Mouse (Mus musculus) c-Kit-positive CD71-positive TER-119-positive erythroid progenitor cells, embryonic 14.5 days (primary cell): ENCODE results near the gene Olfr524.

Experiments
- DNase-seq: peaks from one replicate; pipeline ENCODE4 v3.0.0-alpha.2; 2013; ENCODE audit warnings: low spot score

The Olfr524 gene

DNA sequence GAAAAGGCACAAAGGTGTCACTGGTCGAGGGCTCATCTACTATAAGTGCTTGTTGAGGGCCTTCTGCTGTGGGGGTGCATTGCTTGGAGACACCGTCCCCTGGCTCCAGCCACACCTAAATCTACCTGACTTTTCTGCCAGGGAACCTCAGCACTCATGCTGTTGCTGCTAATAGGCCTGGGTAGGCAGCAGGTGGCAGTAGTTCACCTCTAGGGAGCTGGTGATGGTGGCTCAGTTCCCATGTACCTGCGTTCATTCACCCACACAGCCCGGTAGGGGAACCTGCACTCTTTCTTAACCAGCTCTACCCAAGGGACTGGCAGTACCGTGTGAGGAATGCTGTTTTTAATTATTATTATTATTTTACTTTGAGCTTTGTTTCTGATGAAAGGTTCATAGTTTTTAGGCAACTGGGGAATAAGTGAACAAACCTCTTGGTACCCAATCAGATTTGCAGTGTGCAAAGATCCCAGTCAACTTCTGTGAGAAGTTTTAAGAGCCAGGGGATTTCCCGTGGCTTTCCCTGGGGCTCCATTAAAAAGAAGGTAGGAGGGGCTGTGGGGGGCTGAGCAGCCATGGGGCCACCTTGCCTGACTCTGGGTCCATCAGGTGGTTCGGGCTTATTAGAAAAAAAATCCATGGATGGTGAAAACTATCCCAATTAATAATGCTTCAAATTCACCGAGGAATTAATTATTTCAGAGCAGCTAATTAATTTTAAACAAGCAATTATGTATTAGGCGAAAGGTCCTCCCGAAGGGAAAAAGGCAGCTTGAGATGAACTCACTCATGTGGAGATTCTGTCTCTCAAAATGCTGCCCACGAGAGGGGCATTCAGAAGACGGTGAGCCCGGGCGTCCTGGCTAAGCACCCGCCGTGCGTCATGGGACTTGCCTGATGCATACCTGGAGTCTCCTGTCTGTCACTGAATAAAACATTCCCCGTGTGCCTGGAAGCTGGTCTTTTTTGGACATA, 18.8 kb downstream of the Olfr524 start:
- no peak for DNase-seq

DNA sequence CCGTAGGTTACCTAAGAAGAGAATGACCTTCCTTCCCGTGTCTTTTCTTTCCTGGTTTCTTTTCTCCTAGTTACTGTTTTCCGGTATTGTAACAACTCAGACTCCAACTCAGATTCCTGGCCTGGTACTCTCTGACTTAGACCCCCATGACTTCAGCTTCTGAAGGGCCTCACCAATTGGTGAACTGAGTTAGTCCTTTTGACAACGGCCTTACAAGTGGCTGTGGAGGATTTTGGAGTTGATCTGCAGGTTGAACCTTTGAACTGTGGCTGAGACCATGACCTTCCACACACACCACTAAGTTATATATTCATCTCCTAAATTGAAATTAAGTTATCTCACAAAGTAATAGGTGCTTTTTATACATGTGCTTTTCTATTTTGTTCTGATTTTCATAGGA, 21.6 kb downstream of the Olfr524 start:
- DNase-seq = no peak

DNA sequence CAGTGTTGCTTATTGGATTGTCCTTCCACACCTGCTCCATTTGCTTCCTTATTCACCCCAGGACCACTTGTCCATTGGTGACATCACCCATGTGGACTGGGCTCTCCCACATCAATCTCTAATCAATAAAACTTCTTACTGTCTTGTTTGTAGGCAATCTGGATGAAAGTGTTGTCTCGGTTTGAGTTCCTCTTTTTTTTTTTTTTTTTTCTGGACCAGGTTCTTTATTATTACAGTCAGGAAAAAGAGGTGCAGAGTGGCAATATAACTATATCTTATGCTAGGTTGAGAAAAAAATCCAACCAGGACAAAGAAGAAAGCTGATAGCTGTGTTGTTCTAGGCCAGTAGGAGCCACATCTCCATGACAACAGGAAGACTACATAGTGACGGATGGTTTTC, 25.1 kb downstream of the Olfr524 start:
- no peak for DNase-seq

DNA sequence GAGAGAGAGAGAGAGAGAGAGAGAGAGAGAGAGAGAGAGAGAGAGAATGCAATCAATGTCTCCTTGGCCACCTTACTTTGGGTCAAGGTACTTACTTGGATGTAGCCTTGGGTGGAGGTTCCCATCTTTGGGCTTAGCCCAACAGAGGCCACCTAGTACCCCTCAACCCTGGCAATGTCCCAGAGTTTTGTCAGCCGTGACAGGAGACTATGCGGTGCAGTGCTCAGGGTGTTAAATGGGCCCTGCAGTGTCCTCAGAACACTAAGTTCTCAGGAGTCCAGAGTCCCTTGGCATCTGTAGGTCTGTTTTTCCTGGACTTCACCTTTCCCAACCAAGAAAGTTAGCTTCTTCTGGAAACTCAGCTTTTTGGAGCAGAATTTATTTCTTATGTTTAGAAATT, 26.6 kb downstream of the Olfr524 start:
- no peak for DNase-seq

DNA sequence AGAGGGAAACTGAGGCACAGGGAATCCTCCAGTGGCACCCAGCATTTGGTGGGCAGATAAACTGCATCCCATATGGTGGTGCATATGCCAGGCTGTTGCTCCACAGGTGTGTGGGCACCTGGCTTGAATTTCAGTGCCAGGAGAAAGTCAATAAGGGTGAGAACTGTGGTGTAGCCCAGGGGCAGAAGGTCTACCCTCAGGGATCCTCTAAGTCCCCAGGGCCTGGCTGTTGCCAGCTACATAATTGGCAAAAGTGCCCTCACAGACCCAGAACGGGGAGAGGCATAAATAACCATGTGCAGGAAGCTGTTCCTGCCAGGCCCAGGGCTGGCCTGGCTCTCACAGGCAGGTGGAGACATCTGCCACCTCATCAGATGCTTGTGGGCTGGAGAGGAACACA, 32.8 kb downstream of the Olfr524 start, which contains the start of gene Olfr523:
Gene Olfr523, plus strand, starts transcription at position 282 of the 400 bp plus-strand sequence.
- no peak for DNase-seq

DNA sequence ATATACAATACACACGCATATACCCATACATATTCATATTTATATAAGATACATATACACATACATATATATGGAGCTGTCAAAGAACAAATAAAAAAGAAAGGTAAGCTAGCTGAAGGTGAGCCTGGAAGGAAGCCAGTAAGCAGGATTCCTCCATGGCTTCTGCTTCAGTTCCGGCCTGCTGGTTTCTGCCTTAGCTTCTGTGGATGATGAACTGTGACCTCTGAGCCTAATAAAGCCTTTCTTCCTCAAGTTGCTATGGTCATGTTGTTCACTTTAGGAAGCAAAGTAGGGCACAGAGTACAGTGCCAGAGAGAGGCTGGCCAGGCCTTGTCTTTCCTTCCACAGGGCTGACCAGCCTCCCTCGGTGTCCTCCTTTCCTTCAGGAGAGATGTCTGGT, 34.9 kb downstream of the Olfr524 start:
- DNase-seq = no peak

DNA sequence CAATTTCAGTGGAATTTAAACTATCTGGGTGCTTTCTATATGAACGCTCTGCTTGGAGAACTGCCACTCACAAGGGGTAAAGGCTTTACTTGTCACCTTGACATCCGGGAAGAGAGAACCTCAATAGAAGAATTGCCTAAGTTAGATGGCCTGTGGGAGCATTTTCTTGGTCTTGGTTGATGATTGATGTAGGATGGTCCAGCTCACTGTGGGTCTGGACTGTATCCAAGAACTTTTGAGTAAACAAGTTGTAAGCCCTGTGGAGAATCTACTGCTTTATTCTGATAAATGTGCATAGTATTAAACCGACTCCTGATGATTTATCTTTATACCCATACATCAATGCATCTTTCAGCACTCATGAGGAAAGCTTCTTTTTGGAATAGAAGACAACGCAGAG, 36.4 kb downstream of the Olfr524 start:
- DNase-seq = no peak

DNA sequence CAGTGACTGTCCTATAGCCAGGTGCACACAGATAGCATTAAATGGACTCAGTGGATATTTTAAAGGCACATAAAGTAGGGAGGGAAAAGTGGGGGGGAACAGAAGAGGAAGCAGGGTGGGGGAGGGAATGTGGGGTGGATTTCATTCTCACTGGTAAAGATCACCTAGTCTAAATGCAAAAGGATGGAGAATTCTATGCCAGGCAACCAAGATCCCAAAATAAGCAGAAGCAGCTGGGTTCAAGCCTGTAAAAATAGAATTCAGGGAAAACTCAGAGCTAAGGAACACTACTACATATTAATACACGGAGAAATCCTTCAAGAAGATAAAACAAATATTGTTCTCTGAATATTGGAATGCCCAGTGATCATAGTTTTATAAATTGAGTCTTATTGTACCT, 37.8 kb downstream of the Olfr524 start:
- no peak for DNase-seq

DNA sequence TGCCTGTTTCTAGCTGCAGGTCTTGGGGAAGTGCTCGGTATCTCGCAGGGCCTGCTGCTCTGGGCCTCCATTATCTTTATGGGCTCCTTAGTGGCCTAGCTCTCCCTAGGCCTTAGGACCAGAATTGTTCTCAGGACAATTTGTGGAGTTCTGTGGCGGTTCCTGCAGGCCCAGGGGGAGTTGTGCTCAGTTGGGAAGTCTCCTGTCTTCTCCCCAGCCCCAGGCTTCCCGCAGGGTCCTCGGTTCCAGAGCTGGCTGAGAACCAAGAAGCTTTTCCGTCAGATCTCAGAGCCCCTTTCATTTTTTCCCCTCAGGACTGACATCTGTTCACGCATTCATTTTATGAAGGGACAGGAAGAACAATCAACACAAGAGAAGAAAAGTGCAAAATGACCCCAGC, 41.1 kb downstream of the Olfr524 start, which contains the start of gene Olfr522:
Gene Olfr522, minus strand, starts transcription at position 101 of the 400 bp plus-strand sequence.
- DNase-seq = no peak

DNA sequence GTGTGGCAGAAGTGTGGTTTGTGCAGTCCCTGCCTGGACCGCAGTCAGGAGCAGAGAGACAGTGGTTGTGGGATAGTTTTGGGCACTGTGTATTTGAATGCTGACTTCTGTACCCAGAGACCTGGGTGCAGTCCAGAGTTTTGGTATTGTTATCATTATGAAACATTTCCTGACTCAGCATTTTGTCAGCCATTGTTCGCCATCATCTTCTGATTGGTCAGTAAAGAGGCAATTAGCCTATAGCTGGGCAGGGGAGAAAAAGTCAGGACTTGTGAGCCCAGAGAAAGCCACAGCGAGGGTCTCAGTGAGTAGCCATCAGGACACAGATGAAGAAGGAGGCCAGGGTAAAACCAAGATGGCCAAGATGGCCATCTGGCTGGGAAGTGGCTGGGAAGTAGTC, 45.4 kb downstream of the Olfr524 start:
- no peak for DNase-seq

DNA sequence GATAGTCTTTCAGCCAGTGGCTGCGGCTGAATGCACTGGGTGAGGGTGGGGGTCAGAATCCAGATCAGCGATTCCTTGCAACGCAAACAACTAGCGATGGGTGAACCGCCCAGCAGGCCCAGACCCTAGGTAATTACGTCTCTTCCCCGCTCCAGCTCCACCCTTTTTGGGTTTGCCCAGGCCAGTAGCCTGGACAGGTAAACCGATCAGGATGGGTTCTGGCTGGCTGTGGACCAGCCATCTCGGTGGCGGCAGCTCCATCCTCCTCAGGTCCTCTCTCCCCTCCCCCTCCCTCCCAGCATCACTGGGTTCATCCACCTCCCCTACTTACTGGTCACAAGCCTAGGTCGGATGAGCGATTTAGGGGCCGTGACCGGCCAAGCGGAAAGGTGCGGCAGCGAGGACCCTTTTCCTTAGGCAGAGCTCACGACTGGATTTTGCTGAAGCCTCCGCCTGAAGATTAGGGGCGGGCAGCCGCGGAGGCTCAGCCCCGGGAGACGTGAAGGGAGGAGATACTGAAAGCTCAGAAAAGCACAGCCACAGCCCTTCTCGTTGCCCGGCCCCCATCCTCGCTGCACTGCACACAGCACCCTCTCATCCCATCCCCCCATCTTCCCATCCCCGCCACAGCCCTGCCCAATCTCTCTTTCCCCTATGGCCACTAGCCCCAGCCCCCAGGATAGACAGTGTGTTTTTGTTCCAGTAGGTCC, 51.4 kb downstream of the Olfr524 start, which contains the start of gene Sprn:
Gene Sprn, minus strand, starts transcription at position 660 of the 710 bp plus-strand sequence.
- no peak for DNase-seq

DNA sequence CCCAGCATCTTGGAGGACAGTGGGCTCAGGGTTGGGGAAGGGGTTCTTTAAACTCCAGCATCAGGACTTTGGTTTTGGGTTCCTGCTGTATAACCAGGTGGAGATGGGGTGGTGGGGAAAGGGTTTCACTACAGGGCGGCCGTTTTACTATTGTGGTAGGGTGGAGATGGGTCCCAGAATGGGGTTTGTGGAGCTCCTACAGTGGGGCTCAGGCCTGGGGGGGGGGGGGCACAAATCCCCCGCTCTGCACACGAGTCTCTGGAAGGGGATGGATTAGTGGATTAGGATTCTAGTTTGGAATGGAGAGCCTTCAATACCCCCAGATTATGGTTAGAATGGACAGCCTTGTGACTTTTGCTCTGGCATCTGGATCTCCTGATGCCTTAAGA, 51.9 kb downstream of the Olfr524 start:
- no peak for DNase-seq

DNA sequence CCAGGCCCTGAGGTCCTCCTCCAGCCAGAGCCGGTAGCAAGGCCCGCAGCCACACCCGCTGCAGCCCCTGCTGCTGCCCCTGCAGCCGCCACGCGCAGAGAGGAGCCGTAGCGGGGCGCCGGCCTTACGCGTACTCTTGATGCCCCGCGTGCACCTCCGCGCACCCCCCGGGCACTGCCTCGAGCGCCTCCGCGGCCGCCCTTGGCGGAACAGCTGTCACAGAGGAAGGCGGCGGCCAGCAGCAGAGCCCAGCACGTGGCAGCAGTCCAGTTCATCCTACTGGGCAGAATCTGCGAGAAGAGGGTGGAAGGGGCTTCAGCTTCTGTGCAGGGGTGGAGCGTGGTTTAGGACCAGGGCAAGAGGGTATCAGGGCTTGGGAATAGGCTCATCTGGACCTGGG, 52.4 kb downstream of the Olfr524 start:
- no peak for DNase-seq
